Mouse (Mus musculus) brain, embryonic 14.5 days (tissue): Measurements from ENCODE around the gene Mtmr4.

Source experiments
- CTCF ChIP-seq: fragments of 200-500 bp; IDR thresholded peaks from 2 replicates; pipeline ENCODE4 v1.5.1; 2012; ENCODE audit warnings: inconsistent platforms, mild to moderate bottlenecking, moderate library complexity, borderline replicate concordance; ENCODE audit not compliant: insufficient read depth, insufficient read length; ENCODE audit errors: extremely low read depth
- POLR2A ChIP-seq: fragments of 200-500 bp; IDR thresholded peaks from 2 replicates; pipeline ENCODE4 v1.6.1; 2012; ENCODE audit warnings: mild to moderate bottlenecking, inconsistent platforms, borderline replicate concordance; ENCODE audit not compliant: poor library complexity, insufficient read depth, insufficient read length, severe bottlenecking; ENCODE audit errors: extremely low read depth

- TF ChIP-seq POLR2A (no peak), CTCF (no peak)
Measured at GRCm38 (mm10) chr11:87570743-87571142, 21.2 kb upstream of the Mtmr4 start.
